Mouse (Mus musculus) erythroblast, adult 5-6 weeks (primary cell): ENCODE results near the gene Cdc42se2. TPM values are rescaled to one million over a fixed set of nuclear protein-coding genes. Genes with fewer than 3 reads are reported as not detected.

Source experiments
- ATAC-seq: replicated peaks from 2 replicates; pipeline ENCODE4 v1.8.0; 2016; ENCODE audit warnings: moderate number of reproducible peaks, mild to moderate bottlenecking, moderate TSS enrichment, inconsistent platforms; ENCODE audit not compliant: poor library complexity, low FRiP score, severe bottlenecking
- total RNA-seq, 2 experiments: library from RNA; stranded (forward) in 1 of 2; stranded (reverse) in 1 of 2; fragments of 150-400 nt in 1 of 2; fragments of 200-764, 138-1000 nt in 1 of 2; gene quantifications; 2 replicates each; pipeline versions ENCODE4 v1.2.3 to v1.2.4; 2015 to 2017; ENCODE audit warnings: low replicate concordance in 2 of 2

Cdc42se2 gene
- total RNA-seq, 2 experiments from 2014 or later = 16.5 to 22.7 TPM

GRCm38 (mm10) chr11:54796551-54796950 is 9.1 kb upstream of the Cdc42se2 start:
- ATAC-seq = no peak

- no peak for ATAC-seq
These were observed 7.2 kb upstream of the Cdc42se2 start for GRCm38 (mm10) chr11:54794678-54795077.

GRCm38 (mm10) chr11:54793173-54793572 is 5.7 kb upstream of the Cdc42se2 start:
- no peak for ATAC-seq

DNA sequence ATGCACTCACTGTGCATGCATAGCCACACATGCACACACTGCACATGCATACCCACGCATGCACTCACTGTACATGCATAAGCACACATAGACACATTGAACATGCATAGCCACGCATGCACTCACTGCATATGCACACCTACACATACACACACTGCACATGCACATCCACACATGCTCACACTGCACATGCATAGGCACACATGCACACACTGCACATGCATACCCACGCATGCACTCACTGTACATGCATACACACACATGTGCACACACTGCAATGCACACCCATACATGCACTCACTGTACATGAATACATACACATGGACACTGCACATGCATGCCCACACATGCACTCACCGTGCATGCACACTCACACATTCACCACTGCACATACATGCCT is 4.0 kb upstream of the Cdc42se2 start:
- no peak for ATAC-seq

DNA sequence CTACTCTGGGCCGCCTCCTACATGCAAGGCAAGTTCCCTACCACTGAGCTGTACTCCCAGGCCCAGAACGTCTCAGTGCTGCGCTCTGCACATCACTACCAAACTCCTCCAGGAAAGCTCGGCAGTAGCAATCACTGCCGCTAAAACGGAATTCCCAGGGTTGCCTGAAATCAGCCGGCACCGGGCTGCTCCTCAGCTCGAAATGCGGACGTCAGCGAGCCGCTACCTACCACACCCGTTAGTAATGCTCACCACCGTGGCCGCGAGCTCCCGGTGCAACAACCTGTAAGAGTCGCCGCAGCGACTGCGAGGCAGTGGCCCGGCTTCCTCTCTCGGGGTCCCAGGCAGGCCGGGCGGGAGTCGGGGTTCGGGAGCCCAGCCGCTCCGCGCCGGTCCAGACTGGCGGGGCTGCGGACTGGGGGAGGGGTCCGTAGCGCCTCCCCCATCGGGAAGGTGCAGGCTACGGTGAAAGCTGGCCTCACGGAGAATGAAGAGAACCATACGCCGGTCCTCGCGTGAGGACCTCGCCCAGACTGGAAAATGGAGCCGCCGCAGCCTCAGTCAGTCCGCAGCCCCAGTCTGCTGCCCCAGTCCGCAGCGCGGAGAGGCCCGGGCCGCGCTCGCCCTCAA is 502 bp downstream of the Cdc42se2 start:
- peak; percentile 70 for ATAC-seq

- ATAC-seq = no peak
These were observed 1.9 kb downstream of the Cdc42se2 start for GRCm38 (mm10) chr11:54785566-54785965.

GRCm38 (mm10) chr11:54784436-54784835 is 3.0 kb downstream of the Cdc42se2 start:
- no peak for ATAC-seq

DNA sequence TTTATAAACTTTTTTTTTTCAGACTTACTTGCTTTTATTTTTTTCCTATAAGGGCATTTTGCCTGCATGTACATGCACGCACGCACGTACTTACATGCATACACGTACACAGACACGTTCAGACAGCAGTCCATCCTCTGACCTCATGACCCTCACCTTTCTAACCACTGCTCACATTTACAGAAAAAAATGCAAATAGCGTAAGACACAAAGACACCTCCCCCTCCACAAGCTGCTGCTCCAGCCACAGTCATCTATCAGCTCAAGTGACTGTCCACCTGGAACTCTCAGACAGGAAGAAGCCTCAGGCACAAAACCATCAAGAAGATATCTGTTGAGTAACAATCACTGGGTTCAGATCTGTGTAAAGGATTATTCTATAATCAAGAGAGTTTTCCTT is 5.2 kb downstream of the Cdc42se2 start:
- ATAC-seq = no peak

DNA sequence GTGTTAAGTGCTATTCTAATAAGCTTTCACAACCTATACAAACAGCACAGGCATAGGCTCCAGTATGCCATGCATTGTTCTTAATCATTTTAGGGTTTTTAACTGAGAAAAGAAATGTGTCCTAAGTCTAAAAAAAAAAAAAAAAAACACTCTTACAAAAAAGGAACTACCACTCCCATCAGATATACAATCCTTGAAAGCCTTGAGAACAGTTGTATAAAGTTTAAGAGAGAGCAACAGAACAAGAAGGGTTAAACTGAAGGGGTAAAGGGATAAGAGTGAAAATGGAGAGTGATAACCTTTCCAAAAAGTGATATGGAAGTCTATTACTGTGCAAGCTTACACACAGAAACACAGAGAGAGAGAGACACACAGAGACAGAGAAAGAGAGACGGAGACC is 7.5 kb downstream of the Cdc42se2 start:
- ATAC-seq = no peak

DNA sequence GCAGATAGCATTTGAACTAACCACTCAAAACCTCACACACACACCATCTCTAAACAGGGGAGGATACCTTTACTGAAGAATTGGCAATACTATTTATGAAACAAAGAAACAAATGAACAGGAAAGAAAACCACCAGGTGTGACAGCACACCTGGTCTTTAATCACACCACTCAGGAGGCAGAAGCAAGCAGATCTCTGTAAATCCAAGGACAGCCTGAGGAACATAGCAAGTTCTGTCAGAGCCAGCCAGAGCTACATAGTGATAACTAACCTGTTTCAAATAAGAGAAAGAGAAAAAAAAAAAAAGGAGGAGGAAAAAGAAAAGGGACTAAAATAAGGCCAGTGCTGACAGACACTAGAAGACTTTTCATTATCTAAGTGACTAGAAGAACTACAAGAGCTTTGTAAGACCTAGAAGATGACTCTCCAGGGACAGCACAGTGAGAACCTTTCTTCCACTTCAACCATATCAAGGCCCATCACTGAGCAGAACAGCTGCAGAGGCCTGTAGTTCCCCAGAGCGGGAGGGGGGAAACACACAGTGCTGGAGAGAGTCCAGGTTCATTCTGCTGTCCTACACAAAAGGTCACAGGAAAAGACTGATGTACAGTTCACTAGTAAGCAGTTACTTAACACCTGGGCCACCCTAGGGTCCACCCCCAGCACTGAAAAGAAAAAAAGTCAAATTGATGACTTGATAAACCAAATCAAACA is 9.2 kb downstream of the Cdc42se2 start:
- ATAC-seq = no peak

DNA sequence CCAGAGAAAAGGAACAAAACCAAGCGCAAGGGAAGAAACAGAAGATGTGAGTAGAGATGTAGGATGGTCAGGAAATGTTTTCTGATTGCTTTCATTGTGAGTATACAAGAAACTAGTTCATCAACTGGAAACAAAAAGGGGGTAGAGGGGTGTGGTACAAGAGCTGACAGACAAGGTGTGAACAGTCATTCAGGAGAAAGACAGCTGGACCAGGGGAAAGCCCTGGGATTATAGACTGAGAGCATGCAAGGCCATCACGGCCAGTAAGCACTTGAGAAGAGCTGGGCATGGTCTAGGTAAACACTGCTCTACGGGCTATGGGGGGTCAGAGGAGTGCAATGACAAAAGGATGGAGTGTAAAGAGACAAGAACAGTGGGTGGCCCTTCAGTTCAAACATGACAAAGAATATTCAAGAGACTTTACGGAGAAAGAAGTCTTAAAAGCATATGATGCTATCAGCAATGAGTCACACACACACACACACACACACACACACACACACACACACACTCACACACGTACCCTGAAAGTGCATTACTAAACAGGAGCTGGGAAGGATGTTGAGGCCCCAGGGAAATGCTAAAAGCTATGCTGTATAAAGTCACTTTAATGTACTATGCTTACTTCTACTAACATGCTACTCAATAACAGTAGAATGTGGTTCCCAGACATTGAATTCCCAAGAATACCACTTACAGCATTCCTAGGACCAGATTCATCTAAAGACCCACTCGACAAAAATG is 9.9 kb downstream of the Cdc42se2 start:
- no peak for ATAC-seq

DNA sequence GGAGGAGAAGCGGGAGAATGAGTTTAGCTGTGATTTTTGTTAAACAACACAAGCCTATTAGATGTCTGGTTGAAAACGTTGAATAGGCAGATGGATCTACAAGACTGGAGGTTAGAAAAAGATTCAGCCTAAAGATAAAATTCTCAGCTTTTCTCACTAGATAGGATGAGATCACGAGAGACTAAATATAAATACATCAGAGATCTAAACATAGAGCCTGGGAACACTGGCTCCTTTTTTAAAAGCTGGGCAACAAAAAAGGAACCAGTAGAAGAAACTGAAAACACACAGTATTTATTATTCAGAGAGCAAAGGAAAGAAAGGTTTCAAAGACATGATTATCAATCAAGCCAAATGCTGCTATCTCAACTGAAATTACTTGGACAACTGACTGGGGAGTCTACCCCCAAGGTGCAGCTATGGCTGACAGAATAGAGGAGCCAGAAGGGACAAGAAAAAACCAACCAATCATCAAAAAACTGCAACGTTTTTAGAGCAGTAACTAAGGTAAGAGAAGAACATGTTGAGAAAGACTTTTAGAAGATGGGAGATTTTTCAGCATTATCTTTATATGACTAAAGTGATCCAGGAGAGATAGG is 10.6 kb downstream of the Cdc42se2 start:
- ATAC-seq = no peak

GRCm38 (mm10) chr11:54776367-54776701 is 11.1 kb downstream of the Cdc42se2 start:
- no peak for ATAC-seq

DNA sequence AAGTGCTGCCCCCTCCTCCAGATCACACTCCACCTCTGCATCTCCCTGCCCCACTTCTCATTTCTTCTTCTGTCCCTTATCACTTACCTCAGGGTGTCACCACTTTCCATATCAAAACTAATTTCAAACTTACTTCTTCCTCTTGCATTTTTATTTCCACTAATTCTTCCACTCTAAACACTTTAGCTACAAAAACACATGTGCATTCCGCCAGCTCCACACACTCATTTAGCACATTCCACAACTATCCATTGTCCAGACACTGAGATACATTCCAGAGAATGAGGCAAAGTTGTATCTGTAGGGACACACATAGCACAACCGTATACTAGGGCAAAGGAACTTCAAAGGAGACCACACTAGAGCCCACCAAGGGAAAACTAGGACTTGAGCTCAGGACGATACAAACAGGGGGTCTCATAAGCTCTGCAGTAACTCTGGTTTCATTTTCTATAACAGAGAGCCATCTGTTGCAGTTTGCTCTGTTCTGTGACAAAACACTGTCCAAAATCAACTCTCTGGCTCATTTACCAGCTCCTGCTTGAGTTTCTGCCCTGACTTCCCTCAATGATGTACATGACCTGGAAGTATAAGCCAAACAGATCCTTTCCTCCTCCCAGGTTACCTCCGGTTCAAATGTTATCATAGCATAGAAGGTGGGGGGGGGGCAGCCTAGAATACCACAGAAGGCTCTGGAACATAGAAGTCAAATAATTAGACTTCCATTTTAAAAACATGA is 11.7 kb downstream of the Cdc42se2 start:
- ATAC-seq = no peak

- ATAC-seq = no peak
These were observed 13.0 kb downstream of the Cdc42se2 start for GRCm38 (mm10) chr11:54774282-54775078.

GRCm38 (mm10) chr11:54771549-54771948 is 15.9 kb downstream of the Cdc42se2 start:
- no peak for ATAC-seq

GRCm38 (mm10) chr11:54769843-54770242 is 17.6 kb downstream of the Cdc42se2 start:
- no peak for ATAC-seq

GRCm38 (mm10) chr11:54768116-54768690 is 19.3 kb downstream of the Cdc42se2 start:
- ATAC-seq = no peak

DNA sequence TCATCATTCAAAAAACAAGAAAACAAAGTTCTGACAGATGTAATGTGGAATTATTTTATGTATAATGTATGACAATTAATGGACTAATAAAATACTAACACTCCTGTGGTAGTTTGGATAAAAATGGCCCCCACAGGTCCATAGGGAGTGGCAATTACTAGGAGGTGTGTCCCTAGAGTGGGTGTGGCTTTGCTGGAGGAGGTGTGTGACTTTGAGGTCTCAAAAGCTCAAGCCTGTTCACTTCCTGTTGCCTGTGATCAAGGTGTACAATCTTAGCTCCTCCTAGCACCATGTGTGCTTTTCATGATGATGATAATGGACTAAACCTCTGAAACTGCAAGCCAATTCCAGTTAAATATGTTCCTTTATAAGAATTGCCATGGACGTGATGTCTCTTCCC is 22.7 kb downstream of the Cdc42se2 start:
- ATAC-seq = no peak; the same call in 1 of the 2 replicates
